Mouse (Mus musculus) layer of hippocampus, adult 6 months (tissue): ENCODE results near the gene Syp. TPM values are rescaled to one million over a fixed set of nuclear protein-coding genes. Genes with fewer than 3 reads are reported as not detected.

ENCODE experiments used
- long read RNA-seq, 2 experiments: library from polyadenylated mRNA; unstranded; transcript quantifications; one replicate each; pipeline ENCODE4 v2.0.0; 2019 to 2020
- polyA plus RNA-seq: library from polyadenylated mRNA; unstranded; fragments of <200 nt; fragmentation: Nextera tagmentation; gene quantifications from 2 replicates; pipeline ENCODE4 v1.2.3, GENCODE M21; 2021

Gene Syp
- 165 and 181 TPM in 2 replicates for polyA plus RNA-seq
- long read RNA-seq, experiment 1, transcript Syp-201 (7 exons, 2,591 nt) = major isoform, 39 of 129 reads
- long read RNA-seq, experiment 1, partial matches to known transcripts = 83 of 129 reads
- long read RNA-seq, experiment 1, other reads (novel, unspliced or antisense) = 7 of 129 reads
- long read RNA-seq, experiment 2, transcript Syp-201 (7 exons, 2,591 nt) = major isoform, 1,210 of 1,369 reads
- long read RNA-seq, experiment 2, partial matches to known transcripts = 123 of 1,369 reads
- long read RNA-seq, experiment 2, other reads (novel, unspliced or antisense) = 35 of 1,369 reads

DNA sequence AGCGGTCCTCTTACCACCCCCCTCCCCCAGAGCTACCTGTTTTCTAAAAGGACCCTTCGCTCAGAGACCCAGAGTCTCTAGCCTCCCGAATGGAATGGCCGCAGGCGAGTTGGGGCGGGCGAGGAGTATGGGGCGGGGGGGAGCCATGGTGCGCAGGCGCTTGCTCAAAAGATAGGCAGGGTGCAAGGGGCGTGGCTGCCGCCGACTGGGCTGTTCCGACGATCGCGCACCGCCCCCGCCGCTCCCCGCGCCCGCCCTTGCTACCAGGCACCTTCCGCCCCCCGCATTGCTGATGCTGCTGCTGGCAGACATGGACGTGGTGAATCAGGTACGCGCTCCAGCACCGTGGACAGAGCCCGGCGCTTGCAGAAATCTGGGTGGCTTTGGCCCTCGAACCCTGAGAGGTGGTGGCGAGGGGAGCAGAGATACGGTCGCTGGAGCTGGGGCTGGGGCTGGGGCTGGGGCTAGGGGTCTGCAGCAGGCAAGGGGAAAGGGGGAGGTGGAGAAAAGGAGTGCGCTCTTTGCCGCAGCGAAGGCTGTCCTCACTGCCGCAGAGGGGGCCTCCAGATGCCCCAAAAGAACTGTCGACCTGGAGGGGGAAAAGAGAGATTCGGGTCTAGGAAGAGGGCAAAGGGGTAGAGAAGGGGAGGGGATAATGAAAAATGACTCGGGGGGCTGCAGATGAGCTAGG, at the start of gene Syp:
Syp (plus strand) TSS at position 71 of the 691 bp plus-strand sequence.

DNA sequence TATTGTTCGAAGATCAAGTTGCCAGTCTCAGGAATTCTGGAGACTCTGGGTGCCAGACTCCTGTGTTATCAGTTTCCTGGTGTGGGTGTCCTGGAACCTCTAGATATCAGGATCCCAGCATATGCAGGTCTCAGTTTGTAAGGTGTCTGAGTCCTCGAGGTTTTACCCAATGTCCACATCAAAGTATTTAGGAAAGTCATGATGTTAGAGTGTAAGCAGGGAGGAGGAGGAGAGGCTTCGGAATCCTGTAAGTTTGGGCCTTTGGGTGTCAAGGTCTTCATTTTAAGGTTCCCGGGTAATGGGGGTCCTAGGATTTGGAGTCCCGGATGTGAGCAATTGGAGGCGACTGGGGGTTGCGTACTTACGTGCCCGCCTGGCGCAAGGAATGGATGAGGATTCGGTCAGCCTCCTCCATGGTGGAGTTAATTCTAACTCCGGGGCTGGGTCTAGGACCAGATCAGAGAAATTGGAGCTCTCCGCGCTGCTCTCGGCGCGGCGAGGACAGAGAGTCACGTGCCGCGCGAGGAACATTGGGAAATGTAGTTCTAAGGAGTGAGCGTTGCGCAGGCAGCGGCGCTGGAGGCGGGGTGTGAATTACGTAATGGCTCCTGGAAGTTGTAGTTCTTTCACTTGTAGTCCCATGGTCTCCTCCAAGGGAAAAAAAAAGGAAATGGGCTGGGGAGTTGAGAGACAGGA, 33.2 kb upstream of the Syp start, which contains the start of gene Ccdc22:
Ccdc22 (minus strand) TSS at position 639 of the 696 bp plus-strand sequence.

DNA sequence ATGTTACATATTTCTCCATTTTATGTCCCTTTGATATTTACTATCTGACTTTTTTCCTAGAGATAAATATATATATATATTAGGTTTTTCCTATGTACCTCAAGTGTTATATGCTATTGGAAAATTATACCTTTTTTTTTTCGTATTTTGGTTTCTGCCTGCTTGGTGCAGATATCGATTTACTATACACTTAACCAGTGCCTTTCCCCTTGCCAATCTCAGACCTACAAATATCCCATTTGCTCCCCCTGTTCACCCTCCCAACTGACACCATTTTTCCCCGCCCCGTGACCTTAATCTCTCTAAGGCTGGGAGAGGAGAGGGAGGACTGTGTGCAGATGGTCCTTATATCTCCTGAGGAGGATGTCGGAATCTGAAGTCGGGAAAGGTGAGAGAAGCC, 31.5 kb upstream of the Syp start, which contains the start of gene Cacna1f:
Cacna1f (plus strand) TSS at position 301 of the 400 bp plus-strand sequence.

DNA sequence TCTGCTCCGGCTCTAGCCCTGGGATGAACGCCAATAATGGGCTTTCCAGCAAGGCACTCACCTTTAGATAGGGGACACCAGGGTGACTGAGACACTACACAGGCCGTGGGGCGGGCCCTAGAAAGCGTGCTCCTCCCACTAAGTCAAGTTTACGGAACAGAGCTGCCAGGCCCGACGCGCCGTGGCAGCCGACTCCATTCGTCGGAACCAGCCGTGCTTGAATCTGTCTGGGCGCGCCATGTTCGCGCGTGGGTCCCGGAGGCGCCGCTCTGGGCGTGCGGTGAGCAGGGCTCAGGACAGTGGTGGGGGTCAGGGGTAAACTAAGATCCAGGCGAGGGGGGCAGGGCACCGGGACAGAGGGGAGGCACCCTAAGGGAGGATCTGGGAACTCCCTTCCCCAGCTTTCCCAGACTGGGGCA, 19.0 kb downstream of the Syp start, which contains the start of gene Prickle3:
Prickle3 (plus strand) TSS at position 40 of the 419 bp plus-strand sequence.

DNA sequence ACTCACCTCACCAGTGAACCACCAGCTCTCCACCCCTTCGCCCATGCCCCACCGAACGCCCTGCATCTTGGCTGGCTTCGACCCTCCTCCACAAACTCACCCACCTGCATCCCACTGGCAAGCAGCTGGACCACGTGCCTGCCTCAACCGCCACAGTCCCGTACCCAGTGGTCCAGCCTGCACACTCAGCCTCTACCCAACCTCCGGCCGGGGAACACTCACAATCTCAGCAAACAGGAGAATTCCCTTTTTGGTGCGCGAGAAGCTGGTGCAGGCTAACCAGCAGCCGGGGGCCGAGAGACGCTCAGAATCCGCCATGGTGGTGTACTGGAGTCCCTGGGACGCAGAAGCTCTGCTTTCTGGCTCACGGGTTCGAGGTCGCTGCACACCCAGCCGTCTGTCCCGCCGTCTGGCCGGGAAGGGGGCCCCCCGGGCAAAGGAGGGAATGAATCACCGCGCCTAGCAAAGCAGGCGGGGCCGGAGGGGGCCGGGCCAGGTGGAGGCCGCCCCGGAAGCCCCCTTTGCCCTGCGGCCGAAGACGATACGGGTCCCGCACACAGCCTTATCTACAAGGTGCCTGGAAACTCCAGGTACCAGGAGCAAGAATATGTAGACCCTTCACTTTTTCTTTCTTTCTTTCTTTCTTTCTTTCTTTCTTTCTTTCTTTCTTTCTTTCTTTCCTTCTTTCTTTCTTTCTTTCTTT, 32.8 kb downstream of the Syp start, which contains the start of gene Plp2:
Plp2 (minus strand) TSS at position 470 of the 703 bp plus-strand sequence.

DNA sequence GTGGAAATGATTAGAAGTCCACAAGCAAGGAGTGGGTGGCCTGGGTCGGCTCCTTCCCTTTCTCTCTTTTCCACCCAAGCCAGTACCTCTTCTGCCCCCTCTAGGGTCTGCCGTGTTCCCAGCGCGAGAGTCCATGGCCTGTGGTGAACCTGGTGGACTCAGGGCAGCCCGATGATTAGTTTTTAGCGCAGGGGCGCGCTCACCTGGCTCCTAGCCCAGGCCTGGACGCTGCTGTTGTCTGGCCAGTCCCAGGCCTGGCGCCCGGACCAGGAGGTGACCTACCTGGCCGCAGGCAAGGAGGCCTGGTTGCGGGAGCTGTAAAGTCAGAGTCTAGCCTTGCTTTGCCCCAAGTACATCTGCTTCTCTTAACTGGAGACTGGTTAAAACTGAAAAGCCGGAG, 42.6 kb downstream of the Syp start, which contains the start of gene Magix:
Magix (minus strand) TSS at position 388 of the 400 bp plus-strand sequence.

DNA sequence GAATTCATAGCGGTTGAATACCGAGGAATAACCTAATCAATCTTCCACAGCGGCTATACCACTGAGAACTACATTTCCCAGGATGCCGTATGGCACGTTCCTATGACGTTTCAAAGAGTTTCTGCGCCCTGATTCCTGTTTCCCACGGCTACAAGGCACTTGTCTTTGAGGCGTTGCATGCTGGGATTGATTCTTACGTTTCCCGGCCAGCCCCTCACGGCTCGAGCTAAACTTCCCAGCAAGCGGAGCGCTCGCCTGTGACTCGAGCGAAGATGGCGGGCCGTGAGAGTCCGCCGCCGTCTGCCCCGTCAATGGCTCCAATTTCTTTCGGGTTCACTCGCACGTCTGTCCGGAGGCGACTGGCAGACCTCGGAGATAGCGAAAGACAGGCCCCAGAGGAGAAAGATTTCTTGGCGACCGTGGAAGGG, 58.7 kb downstream of the Syp start, which contains the start of gene Gpkow:
Gpkow (plus strand) TSS at position 178 of the 428 bp plus-strand sequence.

Other genes with a start within 250 kb of the Syp start
- gene Foxp3, start 64.8 kb upstream of the Syp start, polyA plus RNA-seq = not detected in 2 replicates
- 3.3 and 3.8 TPM in 2 replicates for gene Ppp1r3f, start 64.2 kb upstream of the Syp start, polyA plus RNA-seq
- gene Ccdc22, start 33.0 kb upstream of the Syp start, polyA plus RNA-seq = 21.7 and 24.5 TPM in 2 replicates
- not detected in 2 replicates for gene Cacna1f, start 31.4 kb upstream of the Syp start, polyA plus RNA-seq
- gene Prickle3, start 18.8 kb downstream of the Syp start, polyA plus RNA-seq = 0.54 and 0.60 TPM in 2 replicates
- gene Plp2, start 32.9 kb downstream of the Syp start, polyA plus RNA-seq = 10.2 and 14.4 TPM in 2 replicates
- 0.14 and 0.18 TPM in 2 replicates for gene Magix, start 42.8 kb downstream of the Syp start, polyA plus RNA-seq
- gene Gpkow, start 58.7 kb downstream of the Syp start, polyA plus RNA-seq = 18.4 and 19.5 TPM in 2 replicates
- gene Wdr45, start 75.9 kb downstream of the Syp start, polyA plus RNA-seq = 28.9 and 30.9 TPM in 2 replicates
- 0.30 TPM in 1 of 2 replicates, not detected in the other for gene Gm45208, start 83.8 kb downstream of the Syp start, polyA plus RNA-seq
- gene Praf2, start 90.0 kb downstream of the Syp start, polyA plus RNA-seq = 135 and 140 TPM in 2 replicates
- 5.8 and 7.6 TPM in 2 replicates for gene Ccdc120, start 112.4 kb downstream of the Syp start, polyA plus RNA-seq
- 7.6 and 8.5 TPM in 2 replicates for gene Tfe3, start 124.1 kb downstream of the Syp start, polyA plus RNA-seq
- 29.8 and 34.6 TPM in 2 replicates for gene Gripap1, start 151.3 kb downstream of the Syp start, polyA plus RNA-seq
- gene Kcnd1, start 183.8 kb downstream of the Syp start, polyA plus RNA-seq = 4.7 and 5.2 TPM in 2 replicates
- 5.8 and 6.1 TPM in 2 replicates for gene Otud5, start 202.9 kb downstream of the Syp start, polyA plus RNA-seq
- gene Pim2, start 239.8 kb downstream of the Syp start, polyA plus RNA-seq = 36.8 and 47.0 TPM in 2 replicates
- 20.7 and 23.1 TPM in 2 replicates for gene Slc35a2, start 245.6 kb downstream of the Syp start, polyA plus RNA-seq